Mouse (Mus musculus) G1E (cell line): ENCODE measurements around the gene Tbl3. TPM values are rescaled to one million over a fixed set of nuclear protein-coding genes. Genes with fewer than 3 reads are reported as not detected.
A peak's percentile ranks its signal among the peaks of the same experiment; 100 is the strongest.

Experiments used
- ATAC-seq: 2 replicates; pipeline ENCODE4 v1.8.0; 2016; ENCODE audit warnings: mild to moderate bottlenecking; ENCODE audit not compliant: insufficient number of reproducible peaks, poor library complexity, low FRiP score, severe bottlenecking; ENCODE audit errors: extremely low read depth
- DNase-seq: peaks from one replicate; pipeline ENCODE4 v3.0.0; 2012; ENCODE audit warnings: low spot score
- H3K27me3 ChIP-seq: 2 replicates; pipeline ENCODE4 v1.6.1; 2012; ENCODE audit warnings: mild to moderate bottlenecking, low read length, inconsistent platforms; ENCODE audit not compliant: insufficient read depth
- H3K36me3 ChIP-seq: replicated peaks from 2 replicates; pipeline ENCODE3; 2012; ENCODE audit warnings: mild to moderate bottlenecking, inconsistent platforms
- H3K4me1 ChIP-seq: 2 replicates; pipeline ENCODE4 v1.6.1; 2012; ENCODE audit warnings: low read depth, low read length, inconsistent platforms, mixed read lengths; ENCODE audit not compliant: insufficient read depth
- H3K4me3 ChIP-seq: 2 replicates; pipeline ENCODE4 v1.5.1; 2012; ENCODE audit warnings: low read depth, mild to moderate bottlenecking, inconsistent platforms, low read length, moderate library complexity, mixed read lengths
- H3K9me3 ChIP-seq: replicated peaks from 2 replicates; pipeline ENCODE4 v1.6.1; 2012; ENCODE audit warnings: inconsistent platforms
- CTCF ChIP-seq: IDR thresholded peaks from 2 replicates; pipeline ENCODE4 v1.5.1; 2012; ENCODE audit warnings: low read depth, low read length, inconsistent platforms, mixed read lengths
- GATA1 ChIP-seq: IDR thresholded peaks from 2 replicates; pipeline ENCODE4 v1.6.1; 2012; ENCODE audit warnings: borderline replicate concordance, low read length, inconsistent platforms, mixed read lengths
- GATA2 ChIP-seq: IDR thresholded peaks from 2 replicates; pipeline ENCODE4 v1.6.1; 2012; ENCODE audit warnings: low read depth, low read length, inconsistent platforms, borderline replicate concordance
- POLR2AphosphoS5 ChIP-seq: IDR thresholded peaks from 2 replicates; pipeline ENCODE4 v1.6.1; 2012; ENCODE audit warnings: low read depth, low read length, inconsistent platforms; ENCODE audit not compliant: insufficient replicate concordance
- TAL1 ChIP-seq: conservative IDR thresholded peaks from 2 replicates; pipeline ENCODE4 v1.6.1; 2012; ENCODE audit warnings: low read depth, low read length, inconsistent platforms, mixed read lengths
- polyA plus RNA-seq: library from polyadenylated mRNA; stranded (reverse); fragments of >175 nt; gene quantifications from 2 replicates; pipeline ENCODE4 v1.2.3, GENCODE M21; 2012
- total RNA-seq, 2 experiments: library from RNA; stranded (forward) in 1 of 2; stranded (reverse) in 1 of 2; fragments of 200-1000 nt in 1 of 2; fragments of >200 nt in 1 of 2; fragmentation: Nextera tagmentation in 1 of 2; gene quantifications; 2 replicates each; pipeline ENCODE4 v1.2.3; 2014 to 2017

The Tbl3 gene
- total and polyA plus RNA-seq, 3 experiments: 9.2 to 27.7 (median 25.2) TPM

GRCm38 (mm10) chr17:24692385-24692784, 15.1 kb downstream of the Tbl3 start:
- Histone ChIP-seq H3K4me1 (peaks cover 62% of the 10 kb centered on the region), H3K4me3 (no peak overlapping the region), H3K9me3 (no peaks in the 10 kb centered on the region), H3K36me3 (peaks cover 26% of the 10 kb centered on the region), H3K27me3 (peaks cover 29% of the 10 kb centered on the region)
- DNase-seq (no peak), ATAC-seq (no peak)
- no peak for TF ChIP-seq CTCF
- no peak for TF ChIP-seq TAL1
- TF ChIP-seq GATA1: no peak
- TF ChIP-seq GATA2: no peak
- TF ChIP-seq POLR2AphosphoS5: no peak

GRCm38 (mm10) chr17:24689251-24690081, 18.0 kb downstream of the Tbl3 start, which contains the start of gene Syngr3:
Gene Syngr3, minus strand, starts transcription at chr17:24689955.
- Histone ChIP-seq H3K4me3 (peak within 1 kb of the TSS; percentile 56; the same call in 1 of the 2 replicates), H3K27me3 (peaks cover 30% of the 10 kb centered on the region), H3K36me3 (peaks cover 23% of the 10 kb centered on the region), H3K9me3 (no peaks in the 10 kb centered on the region), H3K4me1 (peaks cover 57% of the 10 kb centered on the region)
- no peak for DNase-seq
- TF ChIP-seq CTCF (no peak), POLR2AphosphoS5 (no peak), TAL1 (no peak), GATA2 (no peak), GATA1 (no peak)
- no peak for ATAC-seq

GRCm38 (mm10) chr17:24687599-24687998, 19.9 kb downstream of the Tbl3 start:
- H3K27me3 ChIP-seq: peaks cover 30% of the 10 kb centered on the region

GRCm38 (mm10) chr17:24687146-24687595, 20.3 kb downstream of the Tbl3 start:
- TF ChIP-seq CTCF (no peak), GATA2 (no peak), GATA1 (no peak), TAL1 (no peak), POLR2AphosphoS5 (no peak)
- Histone ChIP-seq H3K4me1 (peaks cover 39% of the 10 kb centered on the region), H3K4me3 (peak overlapping the region; percentile 64; the same call in 1 of the 2 replicates), H3K36me3 (peaks cover 7% of the 10 kb centered on the region), H3K9me3 (no peaks in the 10 kb centered on the region), H3K27me3 (peaks cover 30% of the 10 kb centered on the region)
- ATAC-seq (peak; percentile 54), DNase-seq (peak; percentile 66)

More at GRCm38 (mm10) chr17:24687599-24687998, 19.9 kb downstream of the Tbl3 start:
- Histone ChIP-seq H3K9me3 (no peaks in the 10 kb centered on the region), H3K4me3 (peak overlapping the region; percentile 64; the same call in 1 of the 2 replicates), H3K36me3 (peaks cover 8% of the 10 kb centered on the region), H3K4me1 (peaks cover 44% of the 10 kb centered on the region)
- no peak for ATAC-seq
- no peak for TF ChIP-seq TAL1
- no peak for DNase-seq

- TF ChIP-seq CTCF (no peak), TAL1 (no peak), POLR2AphosphoS5 (no peak)
- Histone ChIP-seq H3K36me3 (peaks cover 10% of the 10 kb centered on the region), H3K4me3 (peak overlapping the region; percentile 28; the same call in 1 of the 2 replicates), H3K4me1 (peaks cover 36% of the 10 kb centered on the region), H3K9me3 (no peaks in the 10 kb centered on the region), H3K27me3 (peaks cover 30% of the 10 kb centered on the region)
- ATAC-seq (no peak), DNase-seq (no peak)
These were observed 20.9 kb downstream of the Tbl3 start for GRCm38 (mm10) chr17:24686514-24686913.

- Histone ChIP-seq H3K27me3 (no peaks in the 10 kb centered on the region), H3K9me3 (no peaks in the 10 kb centered on the region), H3K4me1 (peaks cover 45% of the 10 kb centered on the region), H3K36me3 (peaks cover 94% of the 10 kb centered on the region), H3K4me3 (no peak overlapping the region; the same call in 1 of the 2 replicates)
- TF ChIP-seq POLR2AphosphoS5 (no peak), GATA1 (no peak)
- no peak for ATAC-seq
- DNase-seq: no peak
These were observed 29.9 kb downstream of the Tbl3 start for GRCm38 (mm10) chr17:24677500-24678080.
